Mouse (Mus musculus) frontal cortex, adult (tissue): Measurements from ENCODE around the gene Wars2.

ENCODE experiments used
- ATAC-seq: cut with Nextera tagmentation; 2 replicates; pipeline ENCODE4 v1.9.2; 2017; ENCODE audit warnings: mild to moderate bottlenecking, moderate library complexity, mixed read lengths; ENCODE audit not compliant: low TSS enrichment

Wars2 gene

GRCm38 (mm10) chr3:99140940-99141854, at the start of gene Wars2:
TSS of gene Wars2 (plus strand) at chr3:99141068.
- ATAC-seq, result peak; percentile 97

GRCm38 (mm10) chr3:99096816-99097215, 44.1 kb upstream of the Wars2 start:
- ATAC-seq, result no peak

GRCm38 (mm10) chr3:99110353-99111213, 30.3 kb upstream of the Wars2 start:
- ATAC-seq, result no peak

- no peak for ATAC-seq
Observed at GRCm38 (mm10) chr3:99111214-99111608, 29.7 kb upstream of the Wars2 start.

- ATAC-seq, result no peak
Observed at GRCm38 (mm10) chr3:99113266-99113837, 27.5 kb upstream of the Wars2 start.

GRCm38 (mm10) chr3:99120942-99121341, 19.9 kb upstream of the Wars2 start:
- no peak for ATAC-seq

- ATAC-seq, result peak; percentile 69
Observed at GRCm38 (mm10) chr3:99130521-99130920, 10.3 kb upstream of the Wars2 start.

- peak; percentile 90 for ATAC-seq
Observed at GRCm38 (mm10) chr3:99131973-99132372, 8.9 kb upstream of the Wars2 start.

- ATAC-seq, result no peak
Observed at GRCm38 (mm10) chr3:99133913-99134312, 7.0 kb upstream of the Wars2 start.

- ATAC-seq, result peak; percentile 67
Observed at GRCm38 (mm10) chr3:99147886-99148285, 7.0 kb downstream of the Wars2 start.

- ATAC-seq, result no peak
Observed at GRCm38 (mm10) chr3:99149035-99149434, 8.2 kb downstream of the Wars2 start.

- no peak for ATAC-seq
Observed at GRCm38 (mm10) chr3:99156286-99156685, 15.4 kb downstream of the Wars2 start.

- no peak for ATAC-seq
Observed at GRCm38 (mm10) chr3:99156987-99157386, 16.1 kb downstream of the Wars2 start.

GRCm38 (mm10) chr3:99157451-99158015, 16.7 kb downstream of the Wars2 start:
- ATAC-seq, result no peak

GRCm38 (mm10) chr3:99160016-99160415, 19.1 kb downstream of the Wars2 start:
- ATAC-seq, result no peak

- no peak for ATAC-seq
Observed at GRCm38 (mm10) chr3:99162191-99162590, 21.3 kb downstream of the Wars2 start.

GRCm38 (mm10) chr3:99167734-99168133, 26.9 kb downstream of the Wars2 start:
- ATAC-seq, result no peak

- no peak for ATAC-seq
Observed at GRCm38 (mm10) chr3:99173178-99173577, 32.3 kb downstream of the Wars2 start.

- no peak for ATAC-seq
Observed at GRCm38 (mm10) chr3:99174658-99175304, 33.9 kb downstream of the Wars2 start.

- ATAC-seq, result no peak
Observed at GRCm38 (mm10) chr3:99183355-99184016, 42.6 kb downstream of the Wars2 start.

- peak; percentile 38; the same call in 1 of the 2 replicates for ATAC-seq
Observed at GRCm38 (mm10) chr3:99184373-99184772, 43.5 kb downstream of the Wars2 start.
